Mouse (Mus musculus) ES-E14 (cell line): ENCODE data around the gene Thtpa.

ENCODE experiments used
- CHD2 ChIP-seq: IDR thresholded peaks from 2 replicates; pipeline ENCODE4 v1.6.1; 2014; ENCODE audit warnings: mild to moderate bottlenecking, low read depth, low read length, inconsistent platforms
- HCFC1 ChIP-seq: IDR thresholded peaks from 2 replicates; pipeline ENCODE4 v1.6.1; 2012; ENCODE audit warnings: low read length, inconsistent platforms, borderline replicate concordance; ENCODE audit not compliant: insufficient read depth
- MAFK ChIP-seq: IDR thresholded peaks from 2 replicates; pipeline ENCODE4 v1.6.1; 2014; ENCODE audit warnings: mild to moderate bottlenecking, low read depth, low read length, inconsistent platforms; ENCODE audit not compliant: insufficient read depth
- ZC3H11A ChIP-seq: IDR thresholded peaks from 2 replicates; pipeline ENCODE4 v1.6.1; 2012; ENCODE audit warnings: low read depth, mild to moderate bottlenecking, inconsistent platforms, low read length, borderline replicate concordance
- ZNF384 ChIP-seq: IDR thresholded peaks from 2 replicates; pipeline ENCODE4 v1.6.1; 2012; ENCODE audit warnings: low read depth, low read length, inconsistent platforms

DNA sequence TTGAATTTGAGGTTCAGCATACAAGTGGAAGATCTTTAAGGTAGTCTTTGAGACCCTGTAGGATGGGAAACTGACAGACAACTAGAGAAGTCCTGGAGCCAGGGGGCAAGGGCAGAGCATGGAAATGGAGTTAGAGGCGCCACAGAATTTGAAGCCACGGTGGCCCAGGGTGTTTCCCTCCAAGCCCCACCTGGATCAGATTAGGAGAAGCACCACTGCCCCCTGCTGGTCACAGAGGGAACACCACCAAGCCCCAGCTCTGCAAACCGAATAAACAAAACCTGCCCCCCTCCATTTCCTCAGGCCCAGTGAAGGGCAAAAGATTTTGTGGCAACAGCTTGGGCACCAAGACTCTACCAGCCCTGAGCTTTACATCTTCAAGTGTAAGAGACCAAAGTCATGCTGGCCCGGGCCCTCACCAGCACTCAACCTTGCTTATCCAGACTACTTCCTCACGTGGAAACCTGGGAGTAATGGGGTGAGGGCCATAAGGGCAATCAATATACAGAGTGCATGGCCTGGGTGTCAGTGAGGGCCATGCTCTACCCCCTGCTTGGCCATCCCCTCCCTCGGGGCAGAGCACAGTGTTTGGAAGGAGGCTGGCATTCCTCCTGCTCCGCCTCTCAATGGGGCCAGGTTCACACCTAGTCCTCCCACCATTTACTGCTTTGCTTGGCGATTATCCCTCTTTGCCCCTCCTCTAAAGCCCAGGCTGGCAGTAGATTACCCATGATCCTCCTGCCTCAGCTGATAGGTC is 15.2 kb upstream of the Thtpa start:
- TF ChIP-seq CHD2 (no peak), ZNF384 (no peak), HCFC1 (no peak), MAFK (no peak), ZC3H11A (peak; percentile 13; the same call in 1 of the 2 replicates)
